Mouse (Mus musculus) spleen, adult 2 months (tissue): ENCODE measurements around the gene Swi5.

Experiments used
- CTCF ChIP-seq: fragments of 200-500 bp; IDR thresholded peaks from 2 replicates; pipeline ENCODE4 v1.5.1; 2011; ENCODE audit warnings: mild to moderate bottlenecking, inconsistent platforms; ENCODE audit not compliant: insufficient read depth, insufficient read length, insufficient replicate concordance; ENCODE audit errors: extremely low read depth
- POLR2A ChIP-seq: fragments of 200-500 bp; IDR thresholded peaks from 2 replicates; pipeline ENCODE4 v1.6.1; 2011; ENCODE audit warnings: low read depth, low read length, inconsistent platforms

DNA sequence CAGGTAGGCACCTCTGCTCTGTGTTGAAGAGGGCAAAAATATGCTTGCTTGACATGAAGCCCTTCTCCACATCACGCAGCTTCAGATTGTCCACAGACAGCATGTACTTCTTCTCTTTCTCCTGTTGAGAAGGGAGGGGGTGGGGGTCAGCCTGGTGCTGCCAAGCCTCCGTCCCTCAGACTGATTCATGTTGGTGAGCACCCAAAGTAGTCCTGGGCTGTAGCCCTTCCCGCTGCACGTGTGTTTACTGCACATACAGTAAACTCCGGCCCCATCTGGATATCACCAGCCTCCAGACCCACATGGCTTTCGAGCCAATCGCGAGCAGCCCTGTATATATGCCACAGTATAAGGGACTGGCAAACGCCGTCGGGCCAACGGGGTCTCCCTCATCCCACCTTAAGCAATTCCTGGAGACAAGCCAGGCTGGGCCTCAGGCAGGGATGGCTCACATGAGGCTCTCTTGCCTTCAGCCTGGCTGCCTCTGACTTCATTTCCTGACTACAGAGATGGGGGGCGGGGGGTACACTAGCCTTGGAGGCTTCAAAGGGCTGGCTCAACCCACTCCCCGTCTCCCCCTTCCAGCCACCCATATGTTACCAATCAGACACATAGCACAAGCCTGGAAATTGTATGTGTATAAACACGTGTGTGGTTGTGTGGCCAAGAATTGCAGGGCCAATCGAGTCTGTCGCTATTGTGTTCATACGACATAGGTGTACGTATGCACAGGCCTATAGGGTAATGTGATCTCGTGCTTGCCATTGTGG lies 29.2 kb upstream of the Swi5 start:
- TF ChIP-seq CTCF, result no peak
- TF ChIP-seq POLR2A, result no peak
